Mouse (Mus musculus) brain, adult 2 months (tissue): ENCODE data around the gene Avpr2.

ENCODE experiments used
- DNase-seq: peaks from one replicate; pipeline ENCODE4 v3.0.0; 2011; ENCODE audit warnings: low read depth, low spot score

Gene Avpr2

GRCm38 (mm10) chrX:73916945-73917344 is 25.0 kb downstream of the Avpr2 start:
- no peak for DNase-seq

GRCm38 (mm10) chrX:73918631-73919030 is 26.7 kb downstream of the Avpr2 start:
- no peak for DNase-seq

GRCm38 (mm10) chrX:73921285-73921822 is 29.5 kb downstream of the Avpr2 start:
- DNase-seq, result no peak

- peak; percentile 97 for DNase-seq
These were observed 30.1 kb downstream of the Avpr2 start, which contains the start of the genes Arhgap4 and Naa10 for GRCm38 (mm10) chrX:73921823-73922549. TSS of gene Arhgap4 (minus strand) at chrX:73921870. TSS of gene Naa10 (minus strand) at chrX:73921944.

GRCm38 (mm10) chrX:73922550-73922882 is 30.6 kb downstream of the Avpr2 start:
- DNase-seq, result peak; percentile 16

- peak; percentile 32 for DNase-seq
These were observed 38.6 kb downstream of the Avpr2 start, which contains the start of gene Renbp for GRCm38 (mm10) chrX:73930402-73931062. TSS of gene Renbp (minus strand) at chrX:73930850.

- DNase-seq, result no peak
These were observed 40.0 kb downstream of the Avpr2 start for GRCm38 (mm10) chrX:73931871-73932270.

- DNase-seq, result no peak
These were observed 50.0 kb downstream of the Avpr2 start for GRCm38 (mm10) chrX:73941860-73942259.

GRCm38 (mm10) chrX:73942294-73942693 is 50.4 kb downstream of the Avpr2 start:
- no peak for DNase-seq
